Mouse (Mus musculus) bone marrow macrophage, adult 2 months (primary cell): ENCODE measurements around the gene Tjap1.

ENCODE experiments used
- CTCF ChIP-seq: IDR thresholded peaks from 2 replicates; pipeline ENCODE4 v1.5.1; 2012; ENCODE audit warnings: low read depth, mild to moderate bottlenecking, low read length, moderate library complexity
- POLR2A ChIP-seq: IDR thresholded peaks from 2 replicates; pipeline ENCODE4 v1.6.1; 2012; ENCODE audit warnings: mild to moderate bottlenecking, low read depth, low read length, borderline replicate concordance

- TF ChIP-seq CTCF = no peak
- no peak for TF ChIP-seq POLR2A
These were observed 24.4 kb downstream of the Tjap1 start for GRCm38 (mm10) chr17:46258279-46259053.
